Mouse (Mus musculus): Measurements from ENCODE around the gene Sf3a3.

DNA sequence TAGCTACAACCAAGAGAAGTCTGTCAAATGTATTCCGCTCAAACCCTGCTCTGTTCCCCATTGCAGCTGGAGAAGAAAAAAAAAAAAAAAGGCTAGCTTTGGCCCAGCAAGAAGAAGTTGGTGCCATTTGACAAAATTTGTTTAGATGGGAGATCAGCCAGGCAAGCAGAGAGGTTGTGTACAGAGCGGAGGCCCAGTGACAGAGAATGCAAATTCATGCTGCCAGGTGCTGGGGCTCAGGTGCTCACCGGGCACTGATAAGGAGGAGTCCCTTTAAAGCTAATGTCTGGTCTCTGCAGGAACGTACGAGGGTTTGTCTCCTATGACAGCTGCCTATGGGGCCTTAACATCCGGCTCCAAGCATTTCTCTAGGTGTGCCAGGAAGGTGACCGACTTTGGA, 32.0 kb downstream of the Sf3a3 start:
- TF ChIP-seq CTCF (IDR thresholded peaks at IDR 0.05; ENCODE audit: low read depth) = no peak
- no peak for TF ChIP-seq EP300 (optimal IDR thresholded peaks at IDR 0.05)
